Mouse (Mus musculus): Measurements from ENCODE around the gene Map3k11.
A peak's percentile ranks its signal among the peaks of the same experiment; 100 is the strongest.
"Not testable (repeated sequence)": the region's sequence is repeated elsewhere in the genome, so short reads cannot be mapped to it uniquely, and the experiment has no call there.

Map3k11 gene

DNA sequence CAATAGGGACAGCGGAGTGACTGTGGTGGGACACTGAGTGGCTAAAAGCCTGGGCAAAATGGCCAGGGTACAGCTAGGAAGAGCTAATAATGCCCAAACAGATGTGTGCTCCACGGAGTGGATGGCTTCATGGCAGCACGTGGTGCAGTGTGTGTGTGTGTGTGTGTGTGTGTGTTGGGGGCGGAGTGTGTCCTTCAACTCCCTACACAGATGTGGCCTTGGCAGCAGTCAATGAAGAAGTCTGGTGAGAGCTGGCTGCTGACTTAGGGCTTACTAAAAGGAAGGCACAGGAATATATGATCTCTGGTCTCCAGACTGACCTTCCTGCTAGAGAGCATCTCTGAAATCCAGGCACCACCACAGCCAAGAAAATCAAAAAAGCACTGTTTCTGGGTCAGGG, 20.2 kb upstream of the Map3k11 start:
- no peak for DNase-seq

DNA sequence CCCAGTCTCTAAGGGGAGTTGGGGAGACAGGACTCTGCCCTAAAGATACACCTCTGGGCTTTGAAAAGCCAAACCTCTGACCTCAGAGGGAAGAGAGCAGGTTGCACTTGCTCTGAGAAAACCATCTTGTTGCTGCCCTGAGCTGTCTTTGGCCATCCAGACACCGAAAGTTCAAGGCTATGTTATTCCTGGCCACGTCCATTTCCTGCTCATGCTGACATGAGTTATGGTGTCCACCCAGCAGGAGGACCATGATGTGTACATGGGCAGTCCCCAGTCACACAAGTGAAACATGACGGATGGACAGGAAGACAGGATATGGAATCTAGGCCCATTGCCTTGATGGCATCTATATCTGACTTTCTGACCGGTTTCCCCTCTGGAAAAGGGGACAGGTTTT, 8.1 kb upstream of the Map3k11 start:
- DNase-seq, result no peak

DNA sequence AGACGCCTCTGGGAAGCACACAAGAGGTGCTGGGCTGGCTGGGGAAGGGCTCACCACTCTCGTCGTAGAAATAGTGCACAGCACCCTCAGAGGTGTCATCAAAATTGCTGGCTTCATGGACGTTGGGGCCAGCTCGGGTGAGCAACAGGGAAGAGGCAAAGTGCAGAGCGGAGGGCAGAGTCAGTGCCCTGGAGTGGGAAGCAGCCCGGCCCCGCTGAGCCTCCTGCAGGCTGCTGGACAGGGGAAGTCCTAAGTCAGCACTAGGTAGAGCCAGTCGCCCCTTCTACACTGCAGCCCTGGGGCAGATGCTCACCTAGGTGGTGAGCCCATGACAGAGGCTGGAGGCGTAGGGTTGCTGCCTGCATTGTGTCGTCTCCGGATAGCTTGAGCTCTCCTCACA, 4.3 kb upstream of the Map3k11 start:
- DNase-seq, result no peak

DNA sequence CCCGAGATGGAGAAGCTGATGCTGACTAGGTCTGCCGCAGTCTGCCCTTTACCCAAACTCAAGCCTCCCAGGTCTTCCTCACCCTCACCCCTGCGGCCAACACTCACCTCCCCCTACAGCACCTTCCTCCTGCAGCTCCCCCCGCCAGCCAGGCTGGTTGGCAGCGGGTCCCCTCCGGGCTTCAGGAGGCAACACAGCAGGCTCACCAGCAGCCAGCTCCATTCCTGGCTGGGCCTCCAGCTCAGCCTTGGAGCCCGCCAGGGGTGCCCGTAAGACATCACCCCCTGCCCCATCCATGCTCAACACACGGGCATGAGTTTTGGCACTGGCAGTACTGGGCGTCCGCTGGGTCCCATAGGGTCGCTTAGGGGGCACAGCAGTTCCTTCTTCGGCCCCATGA, 3.6 kb upstream of the Map3k11 start:
- no peak for DNase-seq

DNA sequence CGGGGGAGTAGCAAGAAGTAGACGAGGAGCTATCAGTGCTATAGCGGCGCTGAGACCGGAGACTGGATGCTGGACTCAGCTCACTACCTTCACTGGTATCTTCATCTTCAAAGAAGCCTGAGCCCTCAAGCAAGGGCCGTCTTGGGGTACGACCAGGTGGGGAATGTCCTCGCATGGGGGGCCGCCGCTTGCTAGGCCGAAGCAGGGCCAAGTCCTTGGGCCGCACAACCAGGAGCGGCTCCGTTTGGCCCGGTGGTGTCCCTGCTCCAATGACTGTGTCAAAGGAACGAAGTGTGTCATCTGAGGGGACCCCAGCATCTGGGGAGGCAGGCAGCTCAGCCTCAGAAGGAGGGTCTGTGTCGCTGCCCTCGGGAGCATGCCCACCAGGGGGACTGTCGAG, 3.1 kb upstream of the Map3k11 start:
- DNase-seq, result no peak

DNA sequence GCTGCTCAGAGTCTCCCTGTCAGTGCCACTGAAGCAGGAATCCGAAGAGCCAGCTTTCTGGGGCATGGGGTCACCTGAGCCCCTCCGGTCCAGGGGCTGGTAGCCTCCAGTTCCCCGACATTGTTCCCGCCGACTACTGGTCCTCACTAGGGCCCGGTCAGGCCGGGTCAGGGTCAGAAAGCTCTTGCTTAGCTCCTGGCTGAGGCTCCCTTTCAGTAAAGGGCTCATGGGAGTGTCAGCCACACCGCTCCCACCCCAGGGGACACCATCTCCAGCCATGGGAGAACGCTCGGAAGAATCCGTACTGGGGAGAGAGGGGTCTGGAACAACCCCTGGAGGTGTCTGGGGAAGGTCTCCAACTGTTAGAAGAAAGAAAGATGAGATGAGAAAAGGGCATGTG, 2.7 kb upstream of the Map3k11 start:
- no peak for DNase-seq

DNA sequence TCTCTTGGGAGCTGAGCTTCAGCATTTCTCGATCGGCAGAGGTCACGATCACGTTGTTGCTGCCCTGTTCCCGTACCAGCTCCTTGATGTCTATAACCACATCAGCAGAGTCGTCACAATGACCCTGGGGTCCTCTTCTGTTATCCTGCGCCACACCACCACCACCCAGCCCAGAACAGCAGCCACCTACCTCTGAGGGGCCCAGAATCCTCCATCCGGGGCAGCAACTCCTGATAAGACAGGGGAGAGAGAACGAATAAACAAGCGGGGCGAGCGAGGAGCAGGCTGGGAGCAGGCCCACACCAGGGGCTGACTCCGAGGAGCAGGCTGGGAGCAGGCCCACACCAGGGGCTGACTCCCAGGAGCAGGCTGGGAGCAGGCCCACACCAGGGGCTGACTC, 2.1 kb upstream of the Map3k11 start:
- DNase-seq, result peak; percentile 72

DNA sequence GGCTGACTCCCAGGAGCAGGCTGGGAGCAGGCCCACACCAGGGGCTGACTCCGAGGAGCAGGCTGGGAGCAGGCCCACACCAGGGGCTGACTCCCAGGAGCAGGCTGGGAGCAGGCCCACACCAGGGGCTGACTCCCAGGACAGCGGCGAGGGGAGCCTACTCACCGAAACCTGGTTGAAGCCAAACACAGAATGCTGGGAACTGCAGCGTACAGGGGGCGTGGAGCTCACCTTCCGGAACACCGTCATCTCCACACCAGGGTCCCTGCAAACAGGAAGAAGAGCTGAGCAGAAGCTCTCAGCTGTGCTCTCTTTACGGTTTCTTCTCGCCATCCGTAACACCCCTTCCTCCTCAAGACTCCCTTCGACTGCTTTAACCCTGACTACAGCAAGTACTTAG, 1.6 kb upstream of the Map3k11 start:
- not testable (repeated sequence) for DNase-seq

DNA sequence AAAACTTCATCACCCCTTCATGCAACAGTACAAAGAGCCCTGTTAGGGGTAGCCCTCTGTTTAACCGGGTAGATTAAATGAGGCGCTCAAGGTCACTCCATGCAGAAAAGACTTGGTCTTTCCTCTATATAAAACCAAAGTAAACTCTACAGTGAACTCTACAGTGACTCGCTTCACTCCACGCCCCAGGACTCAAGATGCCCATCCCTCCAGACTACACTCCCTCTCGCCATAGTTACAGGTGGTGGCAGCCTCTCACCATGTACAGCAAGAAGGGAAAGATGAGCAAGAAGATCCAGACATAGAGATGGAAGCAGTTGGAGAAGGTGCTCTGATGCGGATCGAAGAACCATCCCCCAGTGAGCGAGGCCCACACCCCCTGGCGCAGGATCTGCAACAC, 804 bp upstream of the Map3k11 start:
- no peak for DNase-seq

DNA sequence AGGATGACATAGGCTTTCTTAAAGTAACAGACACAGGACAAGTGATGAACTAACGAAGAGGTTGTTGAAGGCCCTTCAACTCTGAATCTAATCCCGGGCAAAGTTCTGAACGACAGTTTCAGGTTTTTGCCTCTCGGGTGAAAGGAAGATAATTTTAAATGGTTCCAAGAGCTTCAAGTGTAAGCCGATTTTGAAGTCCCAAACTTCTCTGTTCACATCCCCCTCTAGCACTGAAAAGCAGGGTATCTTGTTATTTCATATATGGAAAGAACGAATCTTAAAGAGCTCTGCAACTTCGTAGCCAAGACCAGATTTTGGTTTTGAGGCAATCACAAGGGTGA, 516 bp downstream of the Map3k11 start:
- DNase-seq, result no peak

DNA sequence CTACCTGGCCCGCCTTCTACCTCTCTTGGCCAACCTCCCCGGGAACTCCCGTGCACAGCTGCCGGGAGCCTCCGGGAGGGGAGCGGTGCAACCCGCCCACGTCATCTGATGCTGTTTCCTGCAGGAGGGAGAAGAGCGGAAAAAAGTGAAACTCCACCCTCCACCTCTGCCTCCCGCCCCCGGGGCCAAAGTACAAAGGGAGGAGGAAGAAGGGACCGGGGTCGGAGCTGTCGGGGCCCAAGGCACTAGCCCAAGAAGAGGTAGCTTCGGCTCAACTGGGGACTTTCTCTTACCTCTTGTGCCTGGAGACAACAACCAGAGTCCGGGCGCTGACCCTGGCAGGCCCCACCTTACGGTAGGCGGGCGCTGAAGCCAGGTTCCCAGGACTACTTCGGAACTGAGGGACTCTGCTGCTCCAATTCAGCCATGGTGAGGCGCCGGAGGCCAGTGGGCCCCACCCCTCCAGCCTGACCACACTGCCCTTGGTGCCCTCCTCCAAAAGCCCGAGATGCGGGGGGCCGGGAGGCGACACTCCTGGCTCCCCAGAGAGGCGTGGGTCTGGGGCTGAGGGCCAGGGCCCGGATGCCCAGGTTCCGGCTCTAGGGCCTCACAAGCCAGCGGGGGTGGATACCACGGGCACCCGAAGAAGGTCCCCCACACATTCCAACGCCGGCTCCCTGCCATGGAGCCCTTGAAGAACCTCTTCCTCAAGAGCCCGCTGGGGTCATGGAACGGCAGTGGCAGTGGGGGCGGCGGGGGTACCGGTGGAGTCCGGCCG, 1.2 kb downstream of the Map3k11 start:
- DNase-seq, result peak; percentile 92

DNA sequence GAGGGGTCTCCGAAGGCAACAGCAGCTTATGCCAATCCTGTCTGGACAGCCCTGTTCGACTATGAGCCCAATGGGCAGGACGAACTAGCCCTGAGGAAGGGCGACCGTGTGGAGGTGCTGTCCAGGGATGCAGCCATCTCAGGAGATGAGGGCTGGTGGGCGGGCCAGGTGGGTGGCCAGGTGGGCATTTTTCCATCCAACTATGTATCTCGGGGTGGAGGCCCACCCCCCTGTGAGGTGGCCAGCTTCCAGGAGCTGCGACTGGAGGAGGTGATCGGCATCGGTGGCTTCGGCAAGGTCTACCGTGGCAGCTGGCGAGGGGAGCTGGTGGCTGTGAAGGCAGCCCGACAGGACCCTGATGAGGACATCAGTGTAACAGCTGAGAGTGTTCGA, 1.8 kb downstream of the Map3k11 start:
- no peak for DNase-seq

DNA sequence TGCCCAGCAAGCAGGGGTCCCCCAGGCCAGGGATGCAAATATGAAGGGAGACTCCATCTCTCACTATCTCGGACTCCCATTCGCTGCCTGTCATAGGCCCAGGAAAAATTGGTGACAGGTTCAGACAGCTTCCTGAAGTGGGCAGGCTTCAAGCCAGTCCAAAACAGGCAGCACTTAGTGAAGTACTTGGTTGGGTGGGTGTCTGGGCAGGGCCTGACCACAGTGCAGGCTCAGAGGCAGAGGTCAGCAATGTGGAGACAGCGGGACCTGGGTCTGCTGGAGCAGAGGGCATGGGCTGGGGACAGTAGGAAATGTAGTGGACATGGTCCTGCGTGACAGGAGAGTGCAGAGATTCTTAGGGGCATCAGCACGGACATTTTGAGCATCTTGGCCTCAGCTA, 3.1 kb downstream of the Map3k11 start:
- DNase-seq, result no peak

DNA sequence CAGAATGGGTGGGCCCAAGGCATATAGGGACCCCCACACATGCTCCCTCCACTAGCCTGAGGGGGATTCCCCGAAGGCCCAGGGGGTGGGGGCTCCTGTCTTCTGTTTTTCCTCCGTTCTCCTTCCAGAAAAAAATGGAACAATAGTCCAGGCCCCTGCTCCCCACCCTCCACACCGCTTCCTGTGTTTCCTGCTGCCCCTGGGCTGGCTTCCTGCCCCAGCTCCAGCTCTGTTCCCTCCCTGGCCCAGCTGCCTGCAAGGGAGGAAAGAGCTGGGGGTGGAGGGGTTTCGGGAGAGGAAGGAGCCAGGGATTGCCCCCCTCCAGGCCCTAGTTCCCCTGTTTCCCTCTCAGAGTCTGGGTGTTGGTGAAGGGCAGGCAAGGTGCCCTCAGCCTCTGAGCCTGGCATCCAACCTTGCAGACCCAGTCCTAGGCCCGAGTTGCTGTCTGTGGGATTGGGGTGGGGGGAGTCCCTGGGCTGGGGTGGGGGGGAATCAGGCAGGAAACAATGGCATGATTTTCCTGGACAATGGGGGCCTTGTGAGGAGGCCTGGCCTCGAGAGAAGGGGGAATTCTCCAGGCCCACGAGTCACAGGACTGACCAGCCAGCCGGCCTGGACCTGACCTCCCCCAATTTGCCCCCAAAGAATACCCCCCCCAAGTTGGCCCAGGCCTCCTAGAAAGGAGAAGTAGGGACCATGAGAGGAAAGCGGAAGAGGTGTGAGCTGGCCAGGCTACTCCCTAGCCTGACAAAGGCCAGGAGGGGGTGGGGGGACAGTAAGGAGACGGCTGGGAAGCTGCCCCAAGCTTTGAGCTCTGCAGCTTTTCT, 3.8 kb downstream of the Map3k11 start:
- DNase-seq, result peak; percentile 38

DNA sequence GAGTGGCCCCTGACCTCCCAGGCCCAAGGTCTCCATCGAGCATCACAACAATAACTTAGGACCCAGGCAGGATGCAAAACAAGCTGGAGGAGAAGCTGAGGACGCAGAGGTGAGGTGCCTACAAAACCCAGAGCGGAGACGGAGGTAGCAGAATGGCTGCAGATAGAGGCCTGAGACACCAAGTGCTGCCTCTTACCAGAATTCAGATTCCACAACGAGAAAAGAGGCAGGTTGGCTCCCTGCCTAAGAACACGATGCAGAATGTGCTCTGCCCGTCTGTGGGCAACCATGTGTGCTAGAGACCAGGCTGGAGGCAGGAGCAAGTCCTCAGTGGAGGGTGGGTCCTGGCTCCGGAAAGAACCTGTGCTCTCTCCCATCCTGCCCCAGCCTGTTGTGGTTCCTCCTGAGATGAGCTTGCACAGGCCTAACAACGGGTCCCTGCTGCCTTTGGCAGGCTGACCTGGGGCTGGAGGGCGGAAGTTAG, 4.4 kb downstream of the Map3k11 start:
- no peak for DNase-seq

DNA sequence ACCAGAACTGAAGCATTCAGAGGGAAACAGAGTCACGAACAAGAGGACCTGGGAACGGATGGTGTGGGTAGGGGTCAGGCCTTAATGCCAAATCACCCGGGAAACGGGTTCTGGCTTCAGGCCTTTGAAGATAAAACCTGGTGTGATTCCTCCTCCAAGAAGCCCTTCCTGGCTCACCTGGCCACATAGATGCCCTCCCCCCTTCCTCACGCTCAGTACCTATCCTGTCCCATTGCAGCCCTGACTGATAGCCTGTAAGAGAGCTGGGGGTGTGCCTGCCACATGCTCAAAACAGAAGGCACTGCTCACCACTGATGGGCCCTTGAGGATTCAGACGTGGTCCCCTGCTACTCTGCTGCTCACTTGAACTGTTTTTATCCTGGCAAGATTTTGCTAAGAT, 5.3 kb downstream of the Map3k11 start:
- no peak for DNase-seq

DNA sequence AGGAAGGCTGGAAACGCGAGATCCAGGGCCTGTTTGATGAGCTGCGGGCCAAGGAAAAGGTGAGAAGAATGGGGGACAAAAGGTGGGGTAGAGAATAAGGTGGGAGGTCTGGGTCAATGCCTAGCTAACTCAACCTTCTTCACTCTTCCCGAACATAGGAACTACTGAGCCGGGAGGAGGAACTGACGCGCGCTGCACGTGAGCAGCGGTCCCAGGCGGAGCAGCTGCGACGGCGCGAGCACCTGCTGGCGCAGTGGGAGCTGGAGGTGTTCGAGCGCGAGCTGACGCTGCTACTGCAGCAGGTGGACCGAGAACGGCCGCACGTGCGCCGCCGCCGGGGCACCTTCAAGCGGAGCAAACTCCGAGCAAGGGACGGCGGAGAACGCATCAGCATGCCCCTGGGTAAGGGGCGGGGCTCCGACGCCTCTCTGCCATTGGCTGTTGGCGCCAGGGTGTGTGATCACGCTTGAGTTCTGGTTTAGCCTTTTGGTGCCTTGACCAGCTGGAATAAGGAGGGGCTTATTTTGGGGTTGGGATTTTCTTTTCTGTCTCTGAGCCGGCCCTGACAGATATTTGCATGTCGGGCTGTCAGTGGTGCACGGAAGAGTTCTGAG, 7.4 kb downstream of the Map3k11 start:
- DNase-seq, result no peak

DNA sequence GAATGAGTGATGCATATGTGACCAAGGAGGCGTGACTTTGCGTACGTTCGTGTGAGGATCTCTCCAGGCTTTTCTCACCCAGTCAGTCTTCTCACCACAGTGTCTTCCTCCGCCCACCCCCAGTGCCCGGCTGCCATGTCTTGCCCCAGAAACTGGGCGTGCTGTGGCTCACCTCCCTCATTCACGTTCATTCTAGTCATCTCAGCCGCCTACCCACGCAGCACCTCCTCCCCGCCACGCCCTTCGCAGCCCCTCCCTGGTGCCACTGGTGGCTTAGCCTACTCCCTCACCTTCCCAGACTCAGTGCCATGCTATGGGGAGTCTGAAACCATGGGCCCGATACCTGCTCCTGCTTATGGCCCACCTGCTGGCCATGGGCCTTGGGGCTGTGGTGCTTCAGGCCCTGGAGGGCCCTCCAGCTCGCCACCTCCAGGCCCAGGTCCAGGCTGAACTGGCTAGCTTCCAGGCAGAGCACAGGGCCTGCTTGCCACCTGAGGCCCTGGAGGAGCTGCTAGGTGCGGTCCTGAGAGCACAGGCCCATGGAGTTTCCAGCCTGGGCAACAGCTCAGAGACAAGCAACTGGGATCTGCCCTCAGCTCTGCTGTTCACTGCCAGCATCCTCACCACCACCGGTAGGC, 15.7 kb downstream of the Map3k11 start, which contains the start of gene Kcnk7:
Gene Kcnk7 (plus strand): TSS at position 205 of the 638 bp plus-strand sequence.
- peak; percentile 76 for DNase-seq

DNA sequence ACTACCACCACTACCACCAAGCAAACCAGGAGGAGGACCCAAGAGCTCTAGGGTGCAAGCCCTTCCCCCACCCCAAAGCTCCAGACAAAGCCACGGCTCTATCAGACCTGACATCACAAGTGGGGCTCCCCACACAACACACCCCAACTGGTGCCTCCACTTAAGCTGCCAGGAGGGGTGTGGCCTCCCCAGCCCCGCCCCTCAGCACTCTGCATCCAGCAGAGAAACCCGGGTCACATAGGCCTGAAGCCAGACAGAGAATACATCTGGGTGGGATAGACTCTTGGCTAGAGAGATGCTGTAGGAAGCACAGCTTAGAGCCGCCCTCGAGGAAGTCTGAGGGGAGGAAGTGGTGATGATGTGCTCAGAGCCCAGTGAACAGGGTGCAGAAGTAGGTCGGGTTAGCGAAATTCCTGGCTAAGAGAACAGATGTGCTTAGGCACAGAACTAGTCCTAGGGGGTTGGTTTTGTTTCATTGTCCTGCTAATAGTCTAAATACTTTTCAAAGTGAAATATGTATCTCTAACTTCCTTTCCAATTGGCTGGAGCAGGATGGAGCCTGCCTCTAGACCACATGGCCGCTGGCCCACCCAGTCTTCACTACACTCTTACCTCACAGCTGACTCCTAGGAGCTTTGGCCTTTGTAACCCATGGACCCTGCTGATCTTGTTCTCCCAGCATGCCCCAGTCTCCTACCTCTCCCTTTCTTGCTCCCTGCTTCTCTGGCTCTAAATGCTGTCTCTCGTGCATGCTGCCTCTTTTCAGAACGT, 16.4 kb downstream of the Map3k11 start:
- DNase-seq, result peak; percentile 83

DNA sequence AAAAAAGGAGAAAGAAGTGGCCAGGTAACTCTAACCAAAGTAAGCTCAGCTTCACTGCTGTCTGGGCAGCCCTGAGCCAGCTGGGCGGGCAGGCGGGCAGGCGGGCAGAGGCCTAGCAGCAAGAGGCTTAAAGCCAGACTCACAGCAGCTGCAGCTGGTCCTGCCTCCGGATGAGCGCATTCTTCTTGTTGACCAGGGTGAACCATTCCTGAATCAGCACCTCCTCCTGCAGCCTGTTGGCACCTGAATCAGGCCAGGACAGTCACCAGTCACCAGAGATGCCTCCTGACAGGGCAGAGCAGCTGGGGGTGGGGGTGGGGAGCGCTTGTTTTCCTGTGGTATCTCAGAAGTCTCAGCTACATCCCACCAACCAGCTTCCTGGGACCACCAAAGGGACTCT, 21.5 kb downstream of the Map3k11 start:
- no peak for DNase-seq

DNA sequence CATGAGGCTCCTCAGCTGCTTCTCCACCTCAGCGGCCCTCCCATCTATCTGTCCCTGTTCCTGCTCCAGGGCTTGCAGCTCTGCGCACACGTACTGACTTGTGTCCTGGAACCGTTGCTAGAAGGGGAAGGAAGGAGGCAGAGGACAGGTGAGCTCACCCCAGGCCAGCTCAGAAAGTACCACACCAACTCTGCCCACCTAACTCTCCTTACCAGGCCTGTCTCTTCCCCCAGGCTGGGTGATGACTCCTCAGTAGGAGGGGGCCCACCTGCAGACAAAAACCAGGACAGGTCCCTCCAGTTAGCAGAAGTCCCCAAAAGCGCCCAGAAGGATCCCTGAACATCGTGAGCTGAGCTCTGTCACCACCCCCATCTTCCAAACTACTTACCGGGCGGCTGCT, 22.0 kb downstream of the Map3k11 start:
- no peak for DNase-seq

DNA sequence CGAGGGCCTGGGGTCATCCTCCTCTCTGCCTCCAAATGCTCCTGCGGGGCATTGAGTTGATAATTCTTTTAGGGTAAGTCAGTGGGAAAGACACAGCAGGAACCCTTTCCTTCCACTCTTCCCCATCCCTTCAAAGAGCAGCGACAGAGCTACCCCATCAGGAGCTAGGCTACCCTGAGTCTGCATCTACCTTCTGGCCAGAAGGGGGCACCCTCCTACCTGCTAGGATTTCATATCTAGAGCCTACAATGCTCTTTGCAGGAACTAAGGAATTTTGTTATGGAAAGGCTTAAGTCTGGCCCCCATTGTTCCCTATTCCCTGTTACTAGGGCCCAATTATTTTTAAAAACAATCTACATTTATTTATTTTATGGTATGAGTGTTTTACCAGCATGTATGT, 22.7 kb downstream of the Map3k11 start:
- DNase-seq, result peak; percentile 76

Measured in liver (tissue).